Mouse (Mus musculus) liver, postnatal 0 days (tissue): ENCODE measurements at regions not wholly inside any gene's neighbourhood (a gene's known extent, or its start where the extent isn't known, plus 50 kb on each side); places are given as distances from the start of the nearest gene placed in this dataset.

Experiments used
- CTCF ChIP-seq: sonication (generic); IDR thresholded peaks from 2 replicates; pipeline ENCODE4 v1.5.1; 2016; ENCODE audit warnings: antibody characterized with exemption, low read depth
- EP300 ChIP-seq: IDR thresholded peaks from 2 replicates; pipeline ENCODE4 v1.6.1; 2016; ENCODE audit warnings: antibody characterized with exemption, low read depth, mild to moderate bottlenecking

DNA sequence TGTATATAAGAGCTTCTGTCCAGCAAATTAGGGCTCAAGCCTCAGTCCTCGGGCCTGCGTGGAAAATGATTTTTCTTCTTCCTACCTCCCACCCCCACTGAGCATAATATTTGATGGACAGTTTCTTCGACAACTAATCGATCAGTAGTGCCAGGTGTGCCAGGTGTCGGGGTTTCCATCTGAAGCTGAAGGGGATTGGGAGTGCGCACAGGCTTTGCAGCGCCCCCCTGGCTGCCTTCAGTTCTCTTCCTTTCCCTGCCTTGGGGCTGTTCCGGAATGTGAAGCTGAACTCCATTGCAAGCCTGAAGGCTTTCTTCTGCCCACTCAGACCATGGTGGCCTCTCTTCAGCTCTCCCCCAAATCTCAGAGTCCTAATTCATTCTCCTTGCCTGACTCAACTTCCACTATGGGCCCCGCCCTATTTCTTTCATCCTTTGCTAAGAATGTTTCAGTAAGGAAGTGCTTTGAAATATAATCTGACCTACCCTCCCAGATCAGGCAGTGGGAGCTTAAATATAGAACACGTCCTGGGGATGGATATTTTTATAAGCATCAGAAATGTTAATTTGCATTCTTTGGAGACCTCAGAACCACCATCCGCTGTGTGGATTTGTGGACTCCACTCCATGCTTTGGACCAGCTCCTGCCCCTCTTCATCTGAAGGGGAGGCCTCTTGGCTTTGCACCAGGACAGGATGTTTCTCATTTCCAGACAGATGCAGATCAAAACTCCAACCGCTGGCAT lies 75.5 kb upstream of the Sh3bp4 start:
- TF ChIP-seq EP300: no peak
- no peak for TF ChIP-seq CTCF
